Mouse (Mus musculus): ENCODE results near the gene Zdhhc13. TPM values are rescaled to one million over a fixed set of nuclear protein-coding genes. Genes with fewer than 3 reads are reported as not detected.

The Zdhhc13 gene
- polyA plus RNA-seq, 1 experiment from 2014 or later = 28.7 TPM

DNA sequence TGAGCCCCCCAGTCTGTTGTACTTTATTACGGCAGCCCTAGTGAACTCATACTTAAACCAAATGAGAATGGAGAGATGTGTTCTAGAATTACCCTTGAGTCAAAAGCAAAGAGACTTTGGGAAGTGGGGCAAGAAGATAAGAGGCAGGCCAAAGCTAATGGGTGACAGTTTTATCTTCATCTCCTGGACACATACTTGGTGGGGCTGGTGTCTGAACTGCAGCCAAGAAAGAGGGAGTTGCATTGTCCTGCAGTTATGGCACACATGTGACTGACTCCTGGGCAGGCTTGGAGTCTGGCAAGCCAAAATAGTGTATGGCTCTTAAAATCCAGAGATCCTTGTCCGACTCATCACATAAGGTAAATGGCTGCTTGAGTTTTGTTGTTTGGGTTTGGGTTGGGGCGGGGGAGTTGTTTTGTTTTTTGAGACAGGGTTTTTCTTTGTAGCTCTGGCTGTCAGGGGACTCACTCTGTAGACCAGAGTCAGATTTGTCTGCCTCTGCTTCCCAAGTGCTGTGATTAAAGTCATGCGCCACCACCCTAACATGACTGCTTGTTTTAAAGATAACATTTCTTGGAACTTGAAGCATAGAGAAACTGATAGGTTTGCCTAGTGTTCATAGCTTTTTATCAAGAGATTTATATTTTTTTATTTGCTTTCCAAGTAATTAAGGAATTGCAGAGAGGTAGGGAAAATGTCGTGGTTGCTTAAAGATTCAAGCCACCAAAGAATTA is 40.5 kb downstream of the Zdhhc13 start:
- Histone ChIP-seq H3K9me3 (ENCODE audit: control insufficient read depth, low read length) (no peaks in the 10 kb centered on the region), H3K4me1 (ENCODE audit: control insufficient read depth, insufficient read depth, low read length) (no peaks in the 10 kb centered on the region), H3K27ac (replicated peaks; ENCODE audit: low read depth, low read length) (no peak overlapping the region), H3K4me2 (ENCODE audit: low read depth, severe bottlenecking) (no peak overlapping the region), H3K36me3 (ENCODE audit: control insufficient read depth, insufficient read depth, low read length) (no peaks in the 10 kb centered on the region; the same call in 1 of the 2 replicates), H3K4me3 (ENCODE audit: low read depth, low read length) (no peak overlapping the region), H3K27me3 (ENCODE audit: control insufficient read depth, insufficient read depth, low read length) (no peaks in the 10 kb centered on the region), H3K9ac (ENCODE audit: low read length) (no peak overlapping the region)
- ATAC-seq (ENCODE audit: insufficient number of reproducible peaks, low FRiP score, low TSS enrichment, low read depth) = no peak
- WGBS = 77% methylated on average over 5 of the region's 5 CpGs
- DNase-seq (ENCODE audit: low spot score) = no peak

DNA sequence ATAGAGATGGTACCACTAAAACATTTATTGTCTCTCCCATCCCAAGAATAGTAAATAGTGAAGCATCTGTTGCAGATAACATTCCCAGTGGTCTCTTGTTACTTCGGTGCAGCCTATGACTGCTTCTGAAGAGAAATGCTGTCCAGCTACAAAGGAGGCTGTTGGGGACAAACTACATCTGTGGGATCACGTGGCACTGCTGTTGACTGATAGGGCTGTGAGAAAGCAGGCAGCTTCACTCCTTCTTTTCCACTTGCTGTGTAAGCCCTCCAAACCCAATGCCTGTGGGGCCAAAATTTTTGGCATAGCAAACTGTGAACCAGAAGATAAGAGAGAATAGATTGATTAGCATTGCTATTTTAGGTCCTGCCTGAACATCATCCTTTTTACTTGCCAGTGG is 41.6 kb downstream of the Zdhhc13 start:
- Histone ChIP-seq H3K4me2 (ENCODE audit: low read depth, severe bottlenecking) (no peak overlapping the region), H3K4me1 (ENCODE audit: control insufficient read depth, insufficient read depth, low read length) (no peaks in the 10 kb centered on the region), H3K36me3 (ENCODE audit: control insufficient read depth, insufficient read depth, low read length) (no peaks in the 10 kb centered on the region; the same call in 1 of the 2 replicates), H3K9me3 (ENCODE audit: control insufficient read depth, low read length) (no peaks in the 10 kb centered on the region), H3K27me3 (ENCODE audit: control insufficient read depth, insufficient read depth, low read length) (no peaks in the 10 kb centered on the region), H3K9ac (ENCODE audit: low read length) (no peak overlapping the region), H3K4me3 (ENCODE audit: low read depth, low read length) (no peak overlapping the region), H3K27ac (replicated peaks; ENCODE audit: low read depth, low read length) (no peak overlapping the region)
- DNase-seq (ENCODE audit: low spot score) (no peak), ATAC-seq (ENCODE audit: insufficient number of reproducible peaks, low FRiP score, low TSS enrichment, low read depth) (no peak)
- WGBS = 65% methylated on average over 2 of the region's 2 CpGs

DNA sequence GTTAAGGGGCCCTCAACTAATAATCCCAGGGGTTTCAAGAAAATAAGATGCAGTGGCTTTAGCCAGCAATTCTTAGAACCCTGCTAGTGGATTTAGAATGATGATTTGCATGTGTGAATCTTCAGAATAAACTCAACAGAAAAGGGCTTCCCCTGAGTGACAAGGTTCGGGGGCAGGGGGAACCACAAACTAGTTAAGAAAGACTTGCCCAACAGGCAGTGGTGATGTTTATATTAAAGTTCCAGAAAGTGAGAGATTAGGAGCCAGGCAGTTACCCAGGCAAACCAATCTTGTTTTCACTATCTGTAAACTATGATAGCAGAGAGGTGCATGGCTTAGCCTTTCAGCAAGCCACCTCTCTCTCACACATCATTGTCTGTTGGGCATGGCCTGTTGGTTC is 43.9 kb downstream of the Zdhhc13 start:
- H3K4me1 ChIP-seq (ENCODE audit: control insufficient read depth, insufficient read depth, low read length) = no peaks in the 10 kb centered on the region
- WGBS = 76% methylated on average over 1 of the region's 1 CpGs
- no peaks in the 10 kb centered on the region for H3K36me3 ChIP-seq (ENCODE audit: control insufficient read depth, insufficient read depth, low read length)
- H3K4me3 ChIP-seq (ENCODE audit: low read depth, low read length) = no peak overlapping the region
- H3K9me3 ChIP-seq (ENCODE audit: control insufficient read depth, low read length) = no peaks in the 10 kb centered on the region
- no peak for ATAC-seq (ENCODE audit: insufficient number of reproducible peaks, low FRiP score, low TSS enrichment, low read depth)
- H3K27me3 ChIP-seq (ENCODE audit: control insufficient read depth, insufficient read depth, low read length) = no peaks in the 10 kb centered on the region
- H3K4me2 ChIP-seq (ENCODE audit: low read depth, severe bottlenecking) = no peak overlapping the region
- no peak for DNase-seq (ENCODE audit: low spot score)
- H3K9ac ChIP-seq (ENCODE audit: low read length) = no peak overlapping the region
- no peak overlapping the region for H3K27ac ChIP-seq (replicated peaks; ENCODE audit: low read depth, low read length)

DNA sequence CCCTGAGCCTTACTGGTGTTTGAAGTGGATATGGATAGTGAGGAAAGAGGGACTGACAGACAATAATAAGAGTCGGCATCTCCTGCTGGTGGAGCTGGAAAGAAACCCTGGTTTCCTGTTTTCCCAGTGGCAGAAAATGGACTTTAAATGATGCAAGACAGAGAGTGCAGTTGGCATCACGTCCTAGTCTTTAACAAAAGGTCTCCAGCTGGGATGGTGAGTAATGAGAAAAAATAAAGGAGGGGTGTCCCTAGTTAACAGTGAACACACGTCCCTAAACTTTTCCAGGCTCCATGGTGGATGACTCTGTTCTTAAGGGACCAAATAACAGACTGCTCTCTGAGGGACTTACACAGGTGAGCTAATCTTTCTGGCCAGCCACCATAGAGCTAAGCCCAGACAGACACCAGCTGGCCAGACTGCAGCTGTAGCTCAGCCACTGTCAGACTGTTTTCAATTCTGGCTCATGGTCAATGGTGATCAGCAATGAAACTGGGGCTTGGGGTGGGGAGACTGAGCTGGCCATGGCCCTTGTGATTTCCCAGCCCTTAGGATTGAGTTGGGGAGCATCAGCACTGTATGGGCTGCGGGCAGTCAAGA is 45.7 kb downstream of the Zdhhc13 start:
- DNase-seq (ENCODE audit: low spot score) = no peak
- WGBS = 67% methylated on average over 4 of the region's 4 CpGs
- no peak for ATAC-seq (ENCODE audit: insufficient number of reproducible peaks, low FRiP score, low TSS enrichment, low read depth)
- H3K27ac ChIP-seq (replicated peaks; ENCODE audit: low read depth, low read length) = no peak overlapping the region
- no peaks in the 10 kb centered on the region for H3K4me1 ChIP-seq (ENCODE audit: control insufficient read depth, insufficient read depth, low read length)
- H3K4me3 ChIP-seq (ENCODE audit: low read depth, low read length) = no peak overlapping the region
- H3K36me3 ChIP-seq (ENCODE audit: control insufficient read depth, insufficient read depth, low read length) = no peaks in the 10 kb centered on the region
- no peak overlapping the region for H3K9ac ChIP-seq (ENCODE audit: low read length)
- H3K9me3 ChIP-seq (ENCODE audit: control insufficient read depth, low read length) = no peaks in the 10 kb centered on the region
- H3K27me3 ChIP-seq (ENCODE audit: control insufficient read depth, insufficient read depth, low read length) = no peaks in the 10 kb centered on the region
- no peak overlapping the region for H3K4me2 ChIP-seq (ENCODE audit: low read depth, severe bottlenecking)

DNA sequence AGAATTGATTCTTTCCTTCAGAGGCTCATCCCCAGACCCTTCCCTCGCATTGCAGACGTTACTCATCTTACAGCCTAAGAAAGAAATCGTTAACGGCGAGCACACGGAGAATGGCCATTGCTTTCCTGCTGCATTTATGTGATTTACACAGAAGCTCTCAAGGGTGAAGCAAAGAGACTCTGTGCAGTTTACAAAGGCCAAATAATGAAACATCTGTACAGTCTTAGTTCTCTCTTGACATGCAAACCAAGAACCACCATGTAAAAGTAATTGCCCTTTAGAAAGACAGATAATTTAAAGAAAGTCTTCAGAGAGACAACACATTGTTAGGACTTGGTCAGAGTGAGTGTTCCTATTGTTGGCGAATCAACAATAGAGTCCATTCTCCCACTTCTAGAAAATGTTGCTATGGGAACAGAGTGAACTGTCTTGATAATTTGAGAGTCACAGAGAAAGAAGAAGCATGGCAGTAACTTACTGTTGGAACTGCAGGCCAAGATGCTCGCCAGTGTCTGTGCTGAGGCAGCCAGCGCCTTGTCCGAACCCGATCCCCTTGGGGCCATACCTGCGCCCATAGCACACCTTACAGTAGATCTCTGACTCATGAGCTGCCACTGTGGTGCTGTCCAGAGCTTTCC is 46.3 kb downstream of the Zdhhc13 start:
- Histone ChIP-seq H3K4me1 (ENCODE audit: control insufficient read depth, insufficient read depth, low read length) (no peaks in the 10 kb centered on the region), H3K36me3 (ENCODE audit: control insufficient read depth, insufficient read depth, low read length) (no peaks in the 10 kb centered on the region), H3K9ac (ENCODE audit: low read length) (no peak overlapping the region), H3K4me3 (ENCODE audit: low read depth, low read length) (no peak overlapping the region), H3K4me2 (ENCODE audit: low read depth, severe bottlenecking) (no peak overlapping the region), H3K27ac (replicated peaks; ENCODE audit: low read depth, low read length) (no peak overlapping the region), H3K9me3 (ENCODE audit: control insufficient read depth, low read length) (no peaks in the 10 kb centered on the region), H3K27me3 (ENCODE audit: control insufficient read depth, insufficient read depth, low read length) (no peaks in the 10 kb centered on the region)
- 85% methylated on average over 12 of the region's 12 CpGs for WGBS
- DNase-seq (ENCODE audit: low spot score) = no peak
- ATAC-seq (ENCODE audit: insufficient number of reproducible peaks, low FRiP score, low TSS enrichment, low read depth) = no peak

DNA sequence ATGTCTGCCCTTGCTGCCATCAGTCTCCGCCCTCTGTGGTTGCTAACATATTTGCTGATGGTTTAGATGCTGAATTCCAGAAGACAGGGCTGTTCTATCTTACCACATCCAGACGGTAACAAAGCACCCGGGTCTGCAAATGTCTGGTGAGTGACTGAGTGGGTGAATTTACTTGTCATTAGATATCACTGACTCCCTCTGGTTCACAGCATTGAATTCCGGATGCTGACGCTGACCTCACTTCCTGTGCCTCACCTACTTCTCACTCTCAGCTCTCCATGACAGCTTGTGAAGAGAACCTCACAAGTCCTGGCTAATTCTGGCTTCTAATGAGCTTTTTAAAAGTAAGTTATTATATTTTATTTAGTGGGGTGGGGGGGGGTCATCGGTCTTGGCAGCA is 48.1 kb downstream of the Zdhhc13 start:
- no peaks in the 10 kb centered on the region for H3K27me3 ChIP-seq (ENCODE audit: control insufficient read depth, insufficient read depth, low read length)
- 78% methylated on average over 6 of the region's 6 CpGs for WGBS
- no peak overlapping the region for H3K27ac ChIP-seq (replicated peaks; ENCODE audit: low read depth, low read length)
- no peaks in the 10 kb centered on the region for H3K36me3 ChIP-seq (ENCODE audit: control insufficient read depth, insufficient read depth, low read length)
- no peaks in the 10 kb centered on the region for H3K4me1 ChIP-seq (ENCODE audit: control insufficient read depth, insufficient read depth, low read length)
- no peak overlapping the region for H3K4me3 ChIP-seq (ENCODE audit: low read depth, low read length)
- no peak for DNase-seq (ENCODE audit: low spot score)
- H3K9me3 ChIP-seq (ENCODE audit: control insufficient read depth, low read length) = no peaks in the 10 kb centered on the region
- no peak overlapping the region for H3K9ac ChIP-seq (ENCODE audit: low read length)
- H3K4me2 ChIP-seq (ENCODE audit: low read depth, severe bottlenecking) = no peak overlapping the region
- no peak for ATAC-seq (ENCODE audit: insufficient number of reproducible peaks, low FRiP score, low TSS enrichment, low read depth)

DNA sequence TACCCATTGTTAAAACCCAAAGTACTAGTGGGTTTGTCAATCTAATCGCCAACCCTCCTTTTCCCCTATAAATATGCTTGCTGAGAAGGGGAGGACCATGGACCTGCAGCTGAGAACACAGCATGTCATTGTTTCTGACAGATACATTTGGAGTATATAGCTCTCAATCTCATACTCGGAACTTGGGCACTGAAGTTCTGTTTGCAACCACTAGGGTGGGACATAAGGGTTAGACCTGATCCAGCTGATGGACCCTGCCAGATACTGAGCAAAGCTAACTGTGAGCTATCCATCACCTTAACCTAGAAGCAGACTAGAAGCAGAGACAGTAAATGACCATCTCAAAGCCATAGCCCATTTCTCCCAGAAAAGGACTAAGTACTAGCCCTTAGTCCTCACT is 49.6 kb downstream of the Zdhhc13 start:
- no peak overlapping the region for H3K4me3 ChIP-seq (ENCODE audit: low read depth, low read length)
- WGBS = 64% methylated on average over 2 of the region's 2 CpGs
- H3K9ac ChIP-seq (ENCODE audit: low read length) = no peak overlapping the region
- no peaks in the 10 kb centered on the region for H3K36me3 ChIP-seq (ENCODE audit: control insufficient read depth, insufficient read depth, low read length)
- H3K4me1 ChIP-seq (ENCODE audit: control insufficient read depth, insufficient read depth, low read length) = no peaks in the 10 kb centered on the region
- no peak for DNase-seq (ENCODE audit: low spot score)
- H3K27ac ChIP-seq (replicated peaks; ENCODE audit: low read depth, low read length) = no peak overlapping the region
- no peaks in the 10 kb centered on the region for H3K27me3 ChIP-seq (ENCODE audit: control insufficient read depth, insufficient read depth, low read length)
- ATAC-seq (ENCODE audit: insufficient number of reproducible peaks, low FRiP score, low TSS enrichment, low read depth) = no peak
- H3K4me2 ChIP-seq (ENCODE audit: low read depth, severe bottlenecking) = no peak overlapping the region
- H3K9me3 ChIP-seq (ENCODE audit: control insufficient read depth, low read length) = no peaks in the 10 kb centered on the region

DNA sequence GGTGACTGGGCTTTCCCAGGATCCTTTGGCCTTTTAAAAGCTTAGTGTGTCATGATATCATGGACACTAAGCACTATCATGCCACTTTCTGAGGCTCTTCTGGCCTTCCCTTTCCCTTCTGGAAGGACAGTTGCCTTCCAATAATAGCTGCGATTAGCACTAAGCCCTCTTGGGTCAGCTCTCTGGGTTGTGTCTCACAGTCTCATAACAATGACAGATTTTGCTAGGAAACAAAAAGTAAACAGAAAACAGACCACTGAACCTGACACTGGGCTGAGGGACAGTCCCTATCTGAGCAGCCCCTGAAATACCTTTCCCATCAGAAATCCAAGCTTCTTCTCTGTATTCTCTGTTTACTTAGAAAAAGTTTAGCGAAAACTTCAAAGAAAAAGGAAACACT is 51.7 kb downstream of the Zdhhc13 start:
- H3K4me1 ChIP-seq (ENCODE audit: control insufficient read depth, insufficient read depth, low read length) = no peaks in the 10 kb centered on the region
- H3K27ac ChIP-seq (replicated peaks; ENCODE audit: low read depth, low read length) = no peak overlapping the region
- WGBS = 83% methylated on average over 2 of the region's 2 CpGs
- no peak overlapping the region for H3K4me2 ChIP-seq (ENCODE audit: low read depth, severe bottlenecking)
- H3K36me3 ChIP-seq (ENCODE audit: control insufficient read depth, insufficient read depth, low read length) = no peaks in the 10 kb centered on the region
- H3K9me3 ChIP-seq (ENCODE audit: control insufficient read depth, low read length) = no peaks in the 10 kb centered on the region
- no peaks in the 10 kb centered on the region for H3K27me3 ChIP-seq (ENCODE audit: control insufficient read depth, insufficient read depth, low read length)
- no peak for DNase-seq (ENCODE audit: low spot score)
- H3K4me3 ChIP-seq (ENCODE audit: low read depth, low read length) = no peak overlapping the region
- no peak for ATAC-seq (ENCODE audit: insufficient number of reproducible peaks, low FRiP score, low TSS enrichment, low read depth)
- no peak overlapping the region for H3K9ac ChIP-seq (ENCODE audit: low read length)
